Mouse (Mus musculus) MEL (cell line): Measurements from ENCODE around the gene Dmrtc1b. TPM values are rescaled to one million over a fixed set of nuclear protein-coding genes. Genes with fewer than 3 reads are reported as not detected.
"Not testable (repeated sequence)": the region's sequence is repeated elsewhere in the genome, so short reads cannot be mapped to it uniquely, and the experiment has no call there.

ENCODE experiments used
- DNase-seq: peaks from one replicate; pipeline ENCODE4 v3.0.0; 2011; ENCODE audit warnings: low read depth, low spot score
- H3K27ac ChIP-seq: 2 replicates; pipeline ENCODE4 v1.5.1; 2012; ENCODE audit warnings: low read depth, mild to moderate bottlenecking, control low read depth, low read length, moderate library complexity; ENCODE audit not compliant: control insufficient read depth
- H3K27me3 ChIP-seq, 2 experiments: fragments of 150-350 bp in 1 of 2; sonication (generic) in 1 of 2; 2 replicates each; pipeline ENCODE4 v1.6.1; 2012; ENCODE audit warnings: low read length in 2 of 2, mild to moderate bottlenecking in 2 of 2, improper control_type of control experiment in 1 of 2, moderate library complexity in 1 of 2; ENCODE audit not compliant: insufficient read depth in 2 of 2, control insufficient read depth in 1 of 2
- H3K36me3 ChIP-seq, 2 experiments: 2 replicates each; pipeline ENCODE4 v1.6.1; 2012 to 2014; ENCODE audit warnings: low read length in 2 of 2, improper control_type of control experiment in 1 of 2, inconsistent platforms in 1 of 2, mild to moderate bottlenecking in 1 of 2; ENCODE audit not compliant: insufficient read depth in 2 of 2, control insufficient read depth in 1 of 2
- H3K4me1 ChIP-seq, 2 experiments: fragments of 150-350 bp in 1 of 2; sonication (generic) in 1 of 2; 2 replicates each; pipeline ENCODE4 v1.6.1; 2012; ENCODE audit warnings: low read length in 2 of 2, improper control_type of control experiment in 1 of 2, mild to moderate bottlenecking in 1 of 2; ENCODE audit not compliant: insufficient read depth in 2 of 2, control insufficient read depth in 1 of 2
- H3K4me3 ChIP-seq, 2 experiments: fragments of 150-350 bp in 1 of 2; sonication (generic) in 1 of 2; 2 replicates each; pipeline ENCODE4 v1.5.1; 2012; ENCODE audit warnings: low read depth in 2 of 2, low read length in 2 of 2, mild to moderate bottlenecking in 2 of 2, moderate library complexity in 2 of 2, control low read depth in 1 of 2, improper control_type of control experiment in 1 of 2; ENCODE audit not compliant: control insufficient read depth in 1 of 2, insufficient read depth in 1 of 2
- H3K79me2 ChIP-seq: 2 replicates; pipeline ENCODE4 v1.6.1; 2012; ENCODE audit warnings: mild to moderate bottlenecking, low read length, moderate library complexity; ENCODE audit not compliant: control insufficient read depth, poor library complexity, insufficient read depth
- H3K9ac ChIP-seq: 2 replicates; pipeline ENCODE4 v1.6.1; 2012; ENCODE audit warnings: low read depth, mild to moderate bottlenecking, control low read depth, low read length, moderate library complexity; ENCODE audit not compliant: control insufficient read depth, poor library complexity, severe bottlenecking
- H3K9me3 ChIP-seq: fragments of 150-350 bp; sonication (generic); replicated peaks from 2 replicates; pipeline ENCODE4 v1.6.1; 2012; ENCODE audit warnings: mild to moderate bottlenecking, low read length, improper control_type of control experiment, moderate library complexity; ENCODE audit not compliant: insufficient read depth
- CTCF ChIP-seq, 3 experiments: IDR thresholded peaks in 2 of 3; conservative IDR thresholded peaks in 1 of 3; 2 replicates each; pipeline ENCODE4 v1.5.1; 2011 to 2012; ENCODE audit warnings: low read length in 3 of 3, low read depth in 2 of 3, mild to moderate bottlenecking in 2 of 3, improper control_type of control experiment in 1 of 3, inconsistent platforms in 1 of 3, mixed read lengths in 1 of 3, moderate library complexity in 1 of 3; ENCODE audit not compliant: control insufficient read depth in 1 of 3, insufficient read depth in 1 of 3, poor library complexity in 1 of 3, severe bottlenecking in 1 of 3
- ELF1 ChIP-seq: IDR thresholded peaks from 2 replicates; pipeline ENCODE4 v1.6.1; 2014; ENCODE audit warnings: low read depth, mild to moderate bottlenecking, inconsistent platforms, low read length, improper control_type of control experiment, moderate library complexity
- EP300 ChIP-seq, 2 experiments: IDR thresholded peaks; 2 replicates each; pipeline ENCODE4 v1.6.1; 2011; ENCODE audit warnings: improper control_type of control experiment in 2 of 2, low read length in 2 of 2, low read depth in 1 of 2, mild to moderate bottlenecking in 1 of 2
- GABPA ChIP-seq: IDR thresholded peaks from 2 replicates; pipeline ENCODE4 v1.6.1; 2012; ENCODE audit warnings: low read depth, mild to moderate bottlenecking, inconsistent platforms, low read length, improper control_type of control experiment, moderate library complexity
- JUND ChIP-seq: IDR thresholded peaks from 2 replicates; pipeline ENCODE4 v1.6.1; 2011; ENCODE audit warnings: low read depth, mild to moderate bottlenecking, improper control_type of control experiment, low read length
- KAT2A ChIP-seq: conservative IDR thresholded peaks from 2 replicates; pipeline ENCODE4 v1.6.1; 2012; ENCODE audit warnings: low read depth, low read length, improper control_type of control experiment, inconsistent platforms
- POLR2AphosphoS5 ChIP-seq: IDR thresholded peaks from 2 replicates; pipeline ENCODE4 v1.6.1; 2012; ENCODE audit warnings: low read depth, borderline replicate concordance, mild to moderate bottlenecking, inconsistent platforms, low read length, moderate library complexity, mixed read lengths
- RAD21 ChIP-seq: IDR thresholded peaks from 2 replicates; pipeline ENCODE4 v1.6.1; 2011; ENCODE audit warnings: mild to moderate bottlenecking, low read depth, low read length, improper control_type of control experiment
- SMC3 ChIP-seq: IDR thresholded peaks from 2 replicates; pipeline ENCODE4 v1.6.1; 2011; ENCODE audit warnings: low read depth, low read length, improper control_type of control experiment
- TBP ChIP-seq: IDR thresholded peaks from 2 replicates; pipeline ENCODE4 v1.8.0; 2011; ENCODE audit warnings: low read depth, low read length, improper control_type of control experiment
- USF1 ChIP-seq: IDR thresholded peaks from 2 replicates; pipeline ENCODE4 v1.6.1; 2014; ENCODE audit warnings: low read depth, mild to moderate bottlenecking, inconsistent platforms, low read length, improper control_type of control experiment, moderate library complexity
- ZC3H11A ChIP-seq: IDR thresholded peaks from 2 replicates; pipeline ENCODE4 v1.6.1; 2012; ENCODE audit warnings: low read depth, mild to moderate bottlenecking, inconsistent platforms, low read length, improper control_type of control experiment
- ZMIZ1 ChIP-seq: IDR thresholded peaks from 2 replicates; pipeline ENCODE4 v1.6.1; 2012; ENCODE audit warnings: low read depth, mild to moderate bottlenecking, inconsistent platforms, low read length, improper control_type of control experiment, moderate library complexity
- polyA plus RNA-seq, 2 experiments: library from polyadenylated mRNA; stranded (reverse) in 1 of 2; unstranded in 1 of 2; fragments of >175 nt in 1 of 2; fragments of >200 nt in 1 of 2; gene quantifications; 2 replicates each; pipeline versions ENCODE4 v1.2.1 to v1.2.4; 2012; ENCODE audit warnings: low replicate concordance in 2 of 2, low read depth in 1 of 2; ENCODE audit not compliant: insufficient read length in 2 of 2, insufficient read depth in 1 of 2, missing spikeins in 1 of 2
- total RNA-seq: library from RNA; depleted of rRNA; stranded (reverse); fragments of 300-350 nt; gene quantifications from 2 replicates; pipeline ENCODE4 v1.2.3, GENCODE M21; 2012; rRNA removed

Gene Dmrtc1b
- total RNA-seq (not detected in 2 replicates), polyA plus RNA-seq (not detected)

DNA sequence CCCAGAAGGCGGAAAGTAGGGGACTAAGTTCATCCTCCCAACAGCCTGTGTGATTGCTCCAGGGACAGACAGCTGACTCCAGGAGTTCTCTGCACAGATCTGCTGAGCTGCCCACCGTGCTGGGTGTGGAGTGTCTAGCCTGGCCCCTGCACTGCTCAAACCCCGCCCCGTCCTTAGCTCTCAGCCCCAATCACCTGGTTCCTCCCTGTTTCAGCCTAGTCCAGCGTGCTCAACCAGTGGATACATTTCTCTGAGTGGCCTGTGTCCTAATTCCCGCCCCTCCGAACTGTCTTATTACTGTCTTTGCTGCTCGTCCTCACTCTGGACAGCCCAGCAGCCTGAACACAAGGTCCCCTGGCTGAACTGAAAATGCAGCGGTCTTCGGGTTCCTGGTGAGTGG lies at the start of gene Dmrtc1b, which contains the start of gene Gm9112:
Gene Dmrtc1b, plus strand, starts transcription at position 331 of the 400 bp plus-strand sequence.
Gene Gm9112, minus strand, starts transcription at position 101 of the 400 bp plus-strand sequence.
- not testable (repeated sequence) for H3K27me3 ChIP-seq, H3K9me3 ChIP-seq, H3K4me1 ChIP-seq, H3K9ac ChIP-seq, H3K36me3 ChIP-seq, H3K79me2 ChIP-seq, H3K27ac ChIP-seq, H3K4me3 ChIP-seq, DNase-seq

DNA sequence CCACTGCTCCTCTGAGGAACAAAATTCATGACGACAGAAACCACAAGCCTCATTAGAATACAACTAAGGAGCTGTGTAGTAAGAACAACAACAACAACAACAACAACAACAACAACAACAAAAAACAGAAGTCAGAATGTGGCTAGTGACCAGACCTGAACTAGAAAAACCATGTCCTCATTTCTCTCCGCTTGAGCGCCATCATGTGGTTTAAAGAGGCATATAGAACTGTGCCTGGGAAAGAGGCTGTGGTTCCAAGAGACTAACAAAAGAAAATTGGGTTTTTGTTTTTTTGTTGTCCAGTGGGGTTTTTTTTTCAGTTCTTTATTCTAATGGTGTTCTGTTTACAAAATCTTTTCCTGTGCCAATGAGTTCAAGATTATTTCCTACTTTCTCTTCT lies 47.0 kb upstream of the Dmrtc1b start:
- Histone ChIP-seq H3K27ac (no peak overlapping the region), H3K4me1 (no peaks in the 10 kb centered on the region), H3K79me2 (no peaks in the 10 kb centered on the region), H3K9ac (no peak overlapping the region), H3K36me3 (no peaks in the 10 kb centered on the region), H3K4me3 (no peak overlapping the region), H3K9me3 (no peaks in the 10 kb centered on the region), H3K27me3 (no peaks in the 10 kb centered on the region)
- peak; percentile 72 for TF ChIP-seq SMC3
- no peak for TF ChIP-seq GABPA
- TF ChIP-seq RAD21: peak; percentile 61
- TF ChIP-seq ZC3H11A: peak; percentile 47
- peak in 2 of 3 experiments; percentile 28 to 67; a peak in 4 of 6 replicates for TF ChIP-seq CTCF (IDR thresholded peaks at IDR 0.05 in 2 of 3, conservative IDR thresholded peaks at IDR 0.05 in 1 of 3; ENCODE audit: control insufficient read depth in 1 of 3, insufficient read depth in 1 of 3, low read depth in 2 of 3, low read length in 3 of 3, poor library complexity in 1 of 3, severe bottlenecking in 1 of 3)
- DNase-seq: peak; percentile 42

DNA sequence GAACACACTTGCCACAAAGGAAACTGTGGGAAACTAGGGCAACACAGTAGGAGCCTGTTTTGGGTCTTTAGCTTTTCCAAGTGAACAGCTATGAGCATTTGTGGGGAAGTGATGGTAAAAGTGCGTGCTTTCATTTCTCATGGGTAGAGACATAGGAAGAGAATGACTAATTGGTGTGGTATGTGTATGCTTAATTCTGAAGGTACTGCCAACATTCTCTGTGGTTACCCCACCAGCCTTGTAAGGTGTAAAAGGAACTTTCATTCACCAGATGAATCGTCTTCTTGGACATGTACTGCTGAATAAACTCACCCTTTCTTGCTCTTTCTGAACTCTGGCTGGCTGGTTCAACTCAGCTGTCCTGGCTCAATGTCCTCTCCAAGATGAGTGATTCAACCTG lies 41.0 kb upstream of the Dmrtc1b start:
- Histone ChIP-seq H3K27ac (no peak overlapping the region), H3K79me2 (no peaks in the 10 kb centered on the region), H3K4me1 (no peaks in the 10 kb centered on the region), H3K4me3 (no peak overlapping the region), H3K36me3 (no peaks in the 10 kb centered on the region), H3K9me3 (no peaks in the 10 kb centered on the region), H3K27me3 (no peaks in the 10 kb centered on the region), H3K9ac (no peak overlapping the region)
- TF ChIP-seq POLR2AphosphoS5 (no peak), JUND (no peak), TBP (no peak), ELF1 (no peak), KAT2A (no peak), EP300 (IDR thresholded peaks at IDR 0.05; ENCODE audit: low read depth in 1 of 2, low read length in 2 of 2) (no peak), USF1 (no peak), ZMIZ1 (no peak)
- no peak for DNase-seq

DNA sequence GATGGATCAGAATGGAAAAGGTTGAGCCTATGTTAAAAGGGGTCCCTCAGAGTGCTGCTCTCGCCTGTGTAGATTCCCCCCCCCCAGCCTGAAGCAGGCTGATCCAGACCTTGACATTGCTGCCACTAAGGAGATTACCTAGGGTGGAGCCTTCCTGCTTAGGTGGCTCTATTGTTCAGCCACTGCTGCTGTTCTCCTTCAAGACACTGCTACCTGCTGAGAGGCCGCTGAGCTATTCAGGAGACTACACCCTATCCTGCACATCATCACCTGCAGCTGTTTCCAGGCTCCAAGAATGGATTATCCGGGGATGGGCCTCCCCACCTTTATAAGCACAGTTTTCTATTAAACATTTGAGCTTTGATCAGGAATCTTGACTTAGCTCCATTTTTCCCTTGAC lies 23.0 kb upstream of the Dmrtc1b start:
- H3K9ac ChIP-seq, H3K9me3 ChIP-seq, DNase-seq: not testable (repeated sequence)

DNA sequence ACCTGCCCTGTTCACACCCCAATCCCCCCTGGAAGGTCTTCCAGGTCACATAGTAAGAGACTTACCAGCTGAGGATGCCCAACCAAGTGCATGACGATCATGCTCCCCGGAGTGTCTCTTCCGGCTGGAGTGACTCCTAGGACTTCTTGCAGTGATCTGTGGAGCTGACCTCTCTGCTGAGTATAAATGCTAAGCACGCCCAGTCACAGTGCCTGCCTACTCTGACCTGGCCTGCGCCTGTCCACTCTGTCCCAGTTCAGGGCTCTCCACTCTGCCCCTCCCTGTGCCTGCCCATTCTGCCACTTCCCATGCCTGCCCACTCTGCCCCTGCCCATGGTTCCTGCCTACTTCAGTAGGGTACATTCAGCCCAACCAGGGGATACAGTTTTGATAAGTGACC lies 20.8 kb upstream of the Dmrtc1b start, which contains the start of gene Gm3880:
Gene Gm3880, minus strand, starts transcription at position 101 of the 400 bp plus-strand sequence.
- not testable (repeated sequence) for DNase-seq, H3K27me3 ChIP-seq, H3K9ac ChIP-seq, H3K4me1 ChIP-seq, H3K79me2 ChIP-seq, H3K4me3 ChIP-seq, H3K27ac ChIP-seq, H3K36me3 ChIP-seq, H3K9me3 ChIP-seq

More for the DNA sequence above, 23.0 kb upstream of the Dmrtc1b start:
- not testable (repeated sequence) for H3K4me1 ChIP-seq, H3K36me3 ChIP-seq, H3K27me3 ChIP-seq, H3K79me2 ChIP-seq, H3K4me3 ChIP-seq, H3K27ac ChIP-seq
